Mouse (Mus musculus) retina, adult 2 months (tissue): ENCODE results near the gene Cmya5.
"Not testable (repeated sequence)": the region's sequence is repeated elsewhere in the genome, so short reads cannot be mapped to it uniquely, and the experiment has no call there.

Experiments used
- DNase-seq: peaks from one replicate; pipeline ENCODE4 v3.0.0-alpha.2; 2012; ENCODE audit warnings: low read depth, low spot score

Cmya5 gene

GRCm38 (mm10) chr13:93144336-93145167 is at the start of gene Cmya5:
Gene Cmya5 (minus strand): TSS chr13:93144724.
- DNase-seq = no peak

GRCm38 (mm10) chr13:93192646-93193026 is 48.1 kb upstream of the Cmya5 start:
- DNase-seq = no peak

GRCm38 (mm10) chr13:93191831-93192645 is 47.5 kb upstream of the Cmya5 start, which contains the start of gene Tent2:
Gene Tent2 (minus strand): TSS chr13:93192385.
- peak; percentile 89 for DNase-seq

GRCm38 (mm10) chr13:93189416-93189815 is 44.9 kb upstream of the Cmya5 start:
- DNase-seq = no peak

DNA sequence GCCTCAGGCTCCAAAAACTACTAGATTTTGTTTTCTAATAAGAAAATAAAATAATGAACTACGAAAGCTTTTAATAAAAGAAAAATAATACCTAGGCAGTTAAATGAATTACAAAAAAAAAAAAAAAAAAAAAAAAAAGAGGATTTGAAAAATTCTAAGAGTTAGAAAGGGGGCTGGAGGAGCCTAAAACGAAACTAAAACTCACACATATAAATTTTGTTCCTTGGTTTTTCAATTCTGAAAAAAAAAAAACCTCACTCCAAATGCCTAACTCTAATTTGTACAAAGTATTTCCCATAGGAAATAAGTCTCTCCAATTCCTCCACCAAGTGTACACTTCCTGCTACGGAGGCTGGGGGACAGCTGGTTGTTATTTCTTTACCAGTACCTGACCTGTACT is 44.2 kb upstream of the Cmya5 start:
- no peak for DNase-seq

DNA sequence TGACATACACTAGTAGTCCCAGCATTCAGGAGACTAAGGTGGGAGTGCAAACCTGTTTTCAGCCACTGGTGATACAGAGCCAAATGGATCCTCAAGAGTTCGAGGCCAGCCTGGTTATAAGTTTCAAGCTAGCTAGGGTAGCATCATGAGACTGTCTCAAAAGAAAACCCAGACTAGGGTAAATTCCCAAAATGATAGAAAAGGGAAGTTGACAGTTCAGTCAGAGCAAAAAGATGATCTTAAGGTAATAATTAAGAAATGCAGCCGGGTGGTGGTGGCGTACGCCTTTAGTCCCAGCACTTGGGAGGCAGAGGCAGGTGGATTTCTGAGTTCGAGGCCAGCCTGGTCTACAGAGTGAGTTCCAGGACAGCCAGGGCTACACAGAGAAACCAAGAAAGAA is 43.3 kb upstream of the Cmya5 start:
- DNase-seq = not testable (repeated sequence)

DNA sequence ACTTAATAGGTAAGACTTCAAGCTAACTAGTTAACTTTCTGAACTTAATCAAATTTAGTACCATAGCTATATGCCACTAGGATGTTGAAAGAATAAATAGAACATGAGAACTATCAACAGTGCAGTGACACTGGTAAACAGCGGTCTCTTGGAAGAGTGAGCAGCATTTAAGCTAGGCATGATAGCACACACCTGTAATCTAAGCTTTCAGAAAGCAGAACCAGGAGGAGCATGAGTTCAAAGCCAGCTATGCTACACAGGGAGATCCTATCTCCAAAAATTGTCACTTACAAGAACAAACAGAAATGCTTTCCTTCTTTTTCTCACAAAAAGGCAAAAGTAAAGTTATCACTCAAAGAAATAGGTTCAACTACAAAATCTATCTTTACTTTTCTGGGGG is 35.8 kb upstream of the Cmya5 start:
- no peak for DNase-seq

DNA sequence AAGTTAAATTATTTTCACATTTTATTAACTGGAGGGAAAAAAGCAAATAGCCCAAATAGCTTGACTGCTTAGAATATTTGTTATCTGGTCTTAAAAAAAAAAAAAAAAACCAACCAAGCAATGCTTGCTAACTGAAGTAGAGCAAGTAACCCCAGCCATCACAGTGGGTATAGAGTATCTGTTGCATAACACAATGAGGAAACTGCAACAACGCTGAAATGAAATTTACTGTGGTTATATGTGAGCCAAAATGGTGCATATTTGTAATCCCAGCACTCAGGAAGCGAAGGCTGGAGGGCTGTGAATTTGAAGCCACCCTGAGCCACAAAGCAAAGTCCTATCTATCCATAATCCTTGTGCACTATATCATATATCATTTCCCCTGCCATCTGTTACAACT is 35.0 kb upstream of the Cmya5 start:
- no peak for DNase-seq

DNA sequence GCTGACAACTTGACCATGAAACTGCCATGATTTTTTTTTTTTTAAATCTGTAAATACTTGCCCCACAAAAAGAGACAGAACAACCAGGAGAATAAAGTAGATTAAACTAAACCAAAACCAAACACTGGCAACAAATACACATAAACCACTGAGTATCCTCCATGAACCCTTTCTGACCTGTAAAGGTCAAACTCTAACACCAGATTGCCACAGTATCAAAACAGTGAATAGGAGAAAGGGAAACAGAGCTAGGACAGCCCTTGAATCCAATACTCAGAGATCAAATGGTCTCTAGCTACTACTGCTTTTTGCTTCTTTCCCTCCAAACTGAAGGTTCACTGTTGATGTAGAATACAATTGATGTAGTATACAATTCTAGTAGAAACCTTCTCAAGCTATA is 33.0 kb upstream of the Cmya5 start:
- no peak for DNase-seq

DNA sequence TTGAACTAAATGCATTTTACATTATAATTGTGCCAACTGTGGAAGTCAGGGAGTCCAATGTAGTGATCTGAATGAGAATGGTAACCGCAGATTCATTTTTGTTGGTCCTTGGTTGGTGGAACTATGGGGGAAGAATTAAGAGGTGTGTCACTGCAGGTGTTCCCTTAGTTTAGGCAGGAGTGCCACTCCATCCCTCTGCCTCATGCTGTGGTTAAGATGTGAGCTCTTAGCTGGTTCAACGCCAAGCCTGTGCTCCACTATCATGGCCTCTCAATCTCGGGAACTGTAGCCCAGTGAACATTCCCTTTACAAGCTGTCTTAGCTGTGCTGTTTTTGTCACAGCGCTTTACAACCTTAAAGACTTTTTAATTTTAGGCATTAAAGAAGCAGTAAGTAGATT is 18.8 kb upstream of the Cmya5 start:
- DNase-seq = no peak

- no peak for DNase-seq
Measured at GRCm38 (mm10) chr13:93162456-93162855, 17.9 kb upstream of the Cmya5 start.

GRCm38 (mm10) chr13:93158261-93158660 is 13.7 kb upstream of the Cmya5 start:
- DNase-seq = no peak

DNA sequence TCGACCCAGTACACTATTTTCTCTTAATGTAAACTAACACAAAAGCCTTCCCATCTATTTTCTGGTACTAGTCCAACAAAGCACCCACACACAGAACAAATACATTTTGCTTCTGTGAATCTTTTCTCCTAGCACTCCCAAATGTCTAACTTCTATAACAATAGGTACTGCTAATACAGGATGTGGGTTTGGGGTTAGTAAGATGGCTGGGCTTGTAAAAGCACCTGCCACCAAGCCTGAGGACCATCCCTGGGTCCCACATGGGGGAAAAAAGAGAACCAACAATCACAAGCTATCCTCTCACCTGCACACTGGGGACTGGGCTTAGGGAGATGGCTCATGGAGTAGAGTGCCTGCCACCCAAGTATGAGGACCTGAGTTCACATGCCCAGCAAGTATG is 8.8 kb upstream of the Cmya5 start:
- no peak for DNase-seq

DNA sequence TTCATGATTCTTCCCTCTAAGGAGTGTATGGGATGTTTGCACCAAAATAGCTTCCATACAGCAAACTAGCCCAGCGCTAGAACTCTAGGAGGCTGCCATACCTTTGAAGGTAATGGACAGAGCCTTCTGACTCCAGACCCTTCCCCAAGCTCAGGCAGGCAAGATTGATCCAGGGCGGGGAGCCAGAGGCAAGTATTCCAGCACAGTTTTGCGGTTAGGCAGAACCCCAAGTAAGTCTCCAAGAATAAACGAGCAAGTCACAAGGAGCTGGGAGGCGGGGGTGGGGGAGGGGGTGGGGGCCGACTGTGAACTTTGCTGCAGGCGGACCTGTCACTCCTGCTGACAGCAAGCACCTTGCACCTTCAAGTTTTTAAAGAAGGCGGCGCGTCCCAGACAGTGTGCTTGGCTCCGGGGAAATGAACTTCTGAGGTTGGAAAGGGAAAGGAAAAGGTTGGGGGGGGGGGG is 673 bp downstream of the Cmya5 start:
- DNase-seq = no peak

DNA sequence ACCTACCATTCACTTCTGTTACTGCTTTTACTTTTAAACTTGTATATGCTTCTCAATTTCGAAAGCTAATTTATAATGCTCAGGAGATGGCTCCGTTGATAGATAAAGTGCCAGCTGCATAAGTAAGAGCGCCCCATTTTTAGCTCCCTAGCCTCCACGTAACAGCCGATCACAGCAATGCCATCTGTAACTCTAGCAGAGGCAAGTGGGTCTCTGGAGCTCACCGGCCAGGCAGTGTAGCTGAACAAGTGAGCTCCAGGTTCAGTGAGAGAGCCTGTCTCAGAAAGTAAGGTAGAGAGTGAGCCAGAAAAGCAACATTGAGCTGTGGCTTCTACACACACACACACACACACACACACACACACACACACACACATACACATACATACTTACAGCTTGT is 3.3 kb downstream of the Cmya5 start:
- DNase-seq = no peak

- DNase-seq = no peak
Measured at GRCm38 (mm10) chr13:93138059-93138458, 6.5 kb downstream of the Cmya5 start.

DNA sequence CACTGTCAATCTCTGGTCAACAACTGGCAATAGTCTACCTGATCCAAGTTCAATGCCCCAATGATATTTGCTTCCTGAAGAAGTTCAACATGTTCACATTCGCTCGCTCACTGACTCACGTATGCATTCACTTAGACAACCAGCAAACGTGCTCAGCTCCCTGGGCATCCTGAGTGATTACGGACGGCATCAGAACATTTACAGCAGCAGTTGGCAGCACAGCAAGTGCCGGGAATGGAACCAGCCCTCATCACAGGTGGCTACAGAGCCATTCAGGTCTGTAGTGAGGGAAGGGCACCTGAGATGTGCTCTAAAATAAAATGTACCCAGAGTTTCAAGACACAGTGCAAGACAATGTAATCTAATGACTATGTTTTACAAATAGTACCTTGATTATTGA is 7.4 kb downstream of the Cmya5 start:
- DNase-seq = no peak

- no peak for DNase-seq
Measured at GRCm38 (mm10) chr13:93136251-93136650, 8.3 kb downstream of the Cmya5 start.

- DNase-seq = no peak
Measured at GRCm38 (mm10) chr13:93135501-93135900, 9.0 kb downstream of the Cmya5 start.

DNA sequence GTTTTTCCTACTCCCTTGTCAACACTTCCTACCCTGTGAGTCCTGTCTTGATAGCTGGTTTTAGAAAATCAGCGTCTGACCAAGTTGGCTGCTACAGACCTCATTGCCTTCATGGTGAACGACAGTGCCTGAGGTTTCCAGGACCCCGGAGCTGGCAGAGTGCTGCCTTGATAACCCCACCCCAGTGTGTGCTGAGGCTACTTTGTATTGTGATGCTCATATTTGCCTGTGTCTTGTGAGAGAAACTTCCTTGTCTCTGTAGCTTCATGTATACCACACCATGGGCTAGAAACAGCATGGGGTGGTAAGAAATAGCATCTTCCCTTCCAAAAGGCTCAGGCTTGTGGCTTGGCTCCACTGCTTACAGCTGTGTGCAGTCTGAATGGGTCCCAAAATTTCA is 13.8 kb downstream of the Cmya5 start:
- DNase-seq = no peak

GRCm38 (mm10) chr13:93128961-93129360 is 15.6 kb downstream of the Cmya5 start:
- DNase-seq = no peak

DNA sequence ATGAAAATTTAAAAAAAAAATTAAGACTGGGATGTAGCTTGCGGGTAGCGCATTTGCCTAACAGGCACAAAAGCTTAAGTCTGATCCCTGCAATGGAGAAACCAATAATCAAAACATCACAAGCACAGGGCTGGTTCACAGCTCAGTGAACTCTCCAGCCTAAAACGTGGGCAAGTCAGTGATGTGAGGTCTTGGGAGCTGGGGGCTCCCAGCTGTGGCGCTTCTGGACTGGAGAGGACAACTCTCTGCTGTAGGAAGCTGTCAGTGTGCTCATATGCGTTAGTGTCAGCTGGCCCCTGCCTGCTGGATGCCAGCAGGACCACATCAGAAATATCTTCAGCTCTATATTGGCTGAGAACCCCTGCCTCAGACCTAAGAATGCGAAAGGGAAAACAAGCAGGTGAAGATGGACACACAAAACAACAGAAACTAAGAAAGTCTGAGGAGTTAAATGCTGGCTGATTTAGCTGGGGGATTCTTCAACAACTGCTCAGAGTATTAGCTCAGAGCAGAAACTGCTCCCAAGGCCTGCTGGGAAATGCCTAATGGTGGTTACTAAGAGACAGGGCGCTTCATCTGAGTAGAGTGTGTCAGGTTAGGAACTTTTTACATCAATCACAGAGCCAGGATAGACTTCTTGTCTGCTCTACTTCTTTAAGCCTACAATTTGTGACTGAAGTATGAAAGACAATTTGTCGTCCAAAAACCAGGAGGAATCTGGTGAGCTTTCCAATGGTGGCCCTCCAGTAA is 16.2 kb downstream of the Cmya5 start:
- DNase-seq = no peak
